Mouse (Mus musculus) liver, embryonic 12.5 days (tissue): ENCODE measurements at regions not wholly inside any gene's neighbourhood (a gene's known extent, or its start where the extent isn't known, plus 50 kb on each side); places are given as distances from the start of the nearest gene placed in this dataset.

Experiments
- ATAC-seq: fragments of 200-750 bp; cut with Nextera tagmentation; 2 replicates; pipeline ENCODE4 v1.8.0; 2017; ENCODE audit warnings: moderate number of reproducible peaks, mild to moderate bottlenecking, moderate library complexity
- H3K27ac ChIP-seq: fragments of 300-500 bp; sonication (generic); 2 replicates; pipeline ENCODE4 v1.5.1; 2016; ENCODE audit warnings: mild to moderate bottlenecking
- H3K27me3 ChIP-seq: fragments of 300-500 bp; sonication (generic); replicated peaks from 2 replicates; pipeline ENCODE4 v1.6.1; 2016; ENCODE audit warnings: mild to moderate bottlenecking, moderate library complexity
- H3K36me3 ChIP-seq: fragments of 300-500 bp; sonication (generic); 2 replicates; pipeline ENCODE4 v1.6.1; 2016; ENCODE audit warnings: mild to moderate bottlenecking, moderate library complexity
- H3K4me1 ChIP-seq: fragments of 300-500 bp; sonication (generic); 2 replicates; pipeline ENCODE4 v1.6.1; 2016
- H3K4me2 ChIP-seq: fragments of 300-500 bp; sonication (generic); 2 replicates; pipeline ENCODE4 v1.6.1; 2016; ENCODE audit warnings: mild to moderate bottlenecking, moderate library complexity
- H3K4me3 ChIP-seq: fragments of 300-500 bp; sonication (generic); 2 replicates; pipeline ENCODE4 v1.5.1; 2016; ENCODE audit warnings: mild to moderate bottlenecking, moderate library complexity
- H3K9ac ChIP-seq: fragments of 300-500 bp; sonication (generic); 2 replicates; pipeline ENCODE4 v1.6.1; 2016; ENCODE audit warnings: mild to moderate bottlenecking, moderate library complexity
- H3K9me3 ChIP-seq: fragments of 300-500 bp; sonication (generic); replicated peaks from 2 replicates; pipeline ENCODE4 v1.6.1; 2016; ENCODE audit warnings: mild to moderate bottlenecking, moderate library complexity
- WGBS: fragments of 180-500 bp; shearing (Covaris S2); methylation state at CpG from one replicate; pipeline ENCODE4 v1.1.7; 2016; ENCODE audit not compliant: insufficient replicate concordance; 5-methylcytosine and 5-hydroxymethylcytosine counted together

- ATAC-seq = no peak
These were observed 198.0 kb upstream of the Klf3 start for GRCm38 (mm10) chr5:64605171-64605570.

DNA sequence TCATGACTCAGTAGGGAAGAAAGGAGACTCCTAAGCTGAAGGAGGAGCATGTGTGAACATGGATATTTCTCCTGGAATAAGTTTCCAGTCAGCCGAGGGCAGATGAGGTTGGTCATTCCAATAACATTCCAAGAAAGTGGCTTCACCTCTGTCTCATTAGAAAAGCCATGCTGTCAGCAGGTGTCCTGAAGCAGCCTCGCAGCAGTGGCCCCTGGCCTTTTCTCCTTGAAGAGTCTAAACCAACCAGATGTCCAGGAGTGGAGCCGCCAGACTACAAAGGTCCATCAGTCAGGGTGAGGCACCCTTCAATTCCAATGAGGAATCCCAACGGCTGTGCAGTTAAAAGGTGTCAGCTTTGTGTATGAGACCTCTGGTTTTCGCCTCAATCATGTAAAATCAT is 197.2 kb upstream of the Klf3 start:
- H3K36me3 ChIP-seq = no peaks in the 10 kb centered on the region
- H3K9ac ChIP-seq = no peak overlapping the region
- no peak overlapping the region for H3K4me2 ChIP-seq
- H3K9me3 ChIP-seq = no peaks in the 10 kb centered on the region
- H3K4me3 ChIP-seq = no peak overlapping the region
- no peak for ATAC-seq
- H3K27ac ChIP-seq = no peak overlapping the region
- peaks cover 49% of the 10 kb centered on the region for H3K4me1 ChIP-seq
- 72% methylated on average over 5 of the region's 5 CpGs for WGBS
- H3K27me3 ChIP-seq = no peaks in the 10 kb centered on the region

More at GRCm38 (mm10) chr5:64605171-64605570, 198.0 kb upstream of the Klf3 start:
- Histone ChIP-seq H3K27me3 (no peaks in the 10 kb centered on the region), H3K27ac (no peak overlapping the region), H3K9me3 (no peaks in the 10 kb centered on the region), H3K4me1 (peaks cover 49% of the 10 kb centered on the region), H3K9ac (no peak overlapping the region), H3K4me2 (no peak overlapping the region), H3K36me3 (no peaks in the 10 kb centered on the region), H3K4me3 (no peak overlapping the region)

GRCm38 (mm10) chr5:64609378-64610087 is 193.7 kb upstream of the Klf3 start:
- no peaks in the 10 kb centered on the region for H3K27me3 ChIP-seq
- ATAC-seq = peak; percentile 63
- WGBS = 44% methylated on average over 3 of the region's 3 CpGs

DNA sequence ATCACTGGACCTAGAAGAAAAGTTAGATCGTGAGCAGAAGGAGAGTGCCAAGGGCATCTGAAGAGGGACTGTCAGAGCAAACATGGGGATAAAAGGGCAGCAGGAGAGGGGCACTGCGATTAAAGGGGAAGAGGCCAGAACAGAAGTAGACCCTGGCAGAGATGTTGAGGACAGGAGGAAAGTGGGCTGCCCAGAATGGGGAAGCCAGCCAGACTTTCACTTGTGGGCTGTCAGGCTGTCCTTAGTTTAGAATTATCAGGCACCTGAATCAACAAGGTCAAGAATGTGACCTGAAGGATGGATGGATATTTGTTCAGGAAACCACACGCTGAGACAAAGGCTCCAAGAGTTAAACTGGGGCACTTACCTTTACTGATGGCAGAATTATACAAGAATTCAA is 193.0 kb upstream of the Klf3 start:
- peak; percentile 2; the same call in 1 of the 2 replicates for ATAC-seq
- H3K4me2 ChIP-seq = peak overlapping the region; percentile 39
- peak overlapping the region; percentile 33; the same call in 1 of the 2 replicates for H3K9ac ChIP-seq
- peaks cover 27% of the 10 kb centered on the region for H3K4me1 ChIP-seq
- H3K4me3 ChIP-seq = no peak overlapping the region
- no peaks in the 10 kb centered on the region for H3K9me3 ChIP-seq
- peak overlapping the region; percentile 62 for H3K27ac ChIP-seq
- no peaks in the 10 kb centered on the region for H3K27me3 ChIP-seq
- 24% methylated on average over 3 of the region's 3 CpGs for WGBS
- no peaks in the 10 kb centered on the region for H3K36me3 ChIP-seq

More at GRCm38 (mm10) chr5:64609378-64610087, 193.7 kb upstream of the Klf3 start:
- H3K36me3 ChIP-seq = no peaks in the 10 kb centered on the region
- H3K27ac ChIP-seq = peak overlapping the region; percentile 62
- H3K4me2 ChIP-seq = peak overlapping the region; percentile 39
- peak overlapping the region; percentile 33; the same call in 1 of the 2 replicates for H3K9ac ChIP-seq
- no peaks in the 10 kb centered on the region for H3K9me3 ChIP-seq
- H3K4me3 ChIP-seq = no peak overlapping the region
- H3K4me1 ChIP-seq = peaks cover 27% of the 10 kb centered on the region

- Histone ChIP-seq H3K4me1 (peaks cover 27% of the 10 kb centered on the region), H3K9me3 (no peaks in the 10 kb centered on the region), H3K36me3 (no peaks in the 10 kb centered on the region), H3K4me2 (peak overlapping the region; percentile 39), H3K27me3 (no peaks in the 10 kb centered on the region), H3K9ac (peak overlapping the region; percentile 33; the same call in 1 of the 2 replicates), H3K27ac (peak overlapping the region; percentile 62), H3K4me3 (no peak overlapping the region)
- WGBS = 25% methylated on average over 12 of the region's 13 CpGs
- peak; percentile 82 for ATAC-seq
These were observed 192.4 kb upstream of the Klf3 start for GRCm38 (mm10) chr5:64610562-64611405.

DNA sequence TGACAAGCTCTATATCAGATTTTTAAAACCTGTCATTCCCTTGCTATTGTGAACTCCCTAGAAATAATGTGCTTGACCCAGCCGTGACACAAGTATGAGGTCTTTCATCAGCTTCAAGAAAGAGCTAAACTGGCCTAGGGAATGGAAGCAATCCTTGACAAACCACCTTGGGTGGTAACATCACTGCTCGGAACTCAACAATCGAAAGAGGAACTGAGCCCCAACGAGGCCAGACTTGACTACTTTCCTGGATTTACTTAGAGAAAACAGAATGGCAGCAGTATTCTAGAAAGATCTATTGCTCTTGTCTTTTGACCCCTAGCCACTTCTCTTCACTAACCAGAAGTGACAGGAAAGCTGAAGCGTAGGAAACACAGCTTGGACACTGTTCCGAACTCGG is 191.2 kb upstream of the Klf3 start:
- no peaks in the 10 kb centered on the region for H3K36me3 ChIP-seq
- H3K4me2 ChIP-seq = no peak overlapping the region
- H3K9me3 ChIP-seq = no peaks in the 10 kb centered on the region
- H3K4me1 ChIP-seq = peaks cover 27% of the 10 kb centered on the region
- 69% methylated on average over 7 of the region's 7 CpGs for whole genome bisulfite sequencing
- no peak overlapping the region for H3K4me3 ChIP-seq
- ATAC-seq = no peak
- no peak overlapping the region for H3K27ac ChIP-seq
- no peak overlapping the region for H3K9ac ChIP-seq
- H3K27me3 ChIP-seq = no peaks in the 10 kb centered on the region

- no peak for ATAC-seq
- Histone ChIP-seq H3K27ac (no peak overlapping the region), H3K4me3 (no peak overlapping the region), H3K4me2 (no peak overlapping the region), H3K9ac (no peak overlapping the region), H3K4me1 (peaks cover 25% of the 10 kb centered on the region), H3K9me3 (no peaks in the 10 kb centered on the region), H3K27me3 (no peaks in the 10 kb centered on the region), H3K36me3 (no peaks in the 10 kb centered on the region)
- 88% methylated on average over 3 of the region's 3 CpGs for WGBS
These were observed 189.5 kb upstream of the Klf3 start for GRCm38 (mm10) chr5:64613696-64614095.

- no peaks in the 10 kb centered on the region for H3K36me3 ChIP-seq
- no peaks in the 10 kb centered on the region for H3K27me3 ChIP-seq
- H3K9ac ChIP-seq = no peak overlapping the region
- H3K4me3 ChIP-seq = no peak overlapping the region
- no peak overlapping the region for H3K27ac ChIP-seq
- H3K4me1 ChIP-seq = peaks cover 12% of the 10 kb centered on the region
- WGBS = 73% methylated on average over 5 of the region's 5 CpGs
- no peaks in the 10 kb centered on the region for H3K9me3 ChIP-seq
- no peak overlapping the region for H3K4me2 ChIP-seq
- no peak for ATAC-seq
These were observed 185.1 kb upstream of the Klf3 start for GRCm38 (mm10) chr5:64618126-64618525.

GRCm38 (mm10) chr5:64619752-64620151 is 183.4 kb upstream of the Klf3 start:
- WGBS = 76% methylated on average over 5 of the region's 5 CpGs
- H3K27me3 ChIP-seq = peaks cover 6% of the 10 kb centered on the region; the same call in 1 of the 2 replicates
- no peak for ATAC-seq

DNA sequence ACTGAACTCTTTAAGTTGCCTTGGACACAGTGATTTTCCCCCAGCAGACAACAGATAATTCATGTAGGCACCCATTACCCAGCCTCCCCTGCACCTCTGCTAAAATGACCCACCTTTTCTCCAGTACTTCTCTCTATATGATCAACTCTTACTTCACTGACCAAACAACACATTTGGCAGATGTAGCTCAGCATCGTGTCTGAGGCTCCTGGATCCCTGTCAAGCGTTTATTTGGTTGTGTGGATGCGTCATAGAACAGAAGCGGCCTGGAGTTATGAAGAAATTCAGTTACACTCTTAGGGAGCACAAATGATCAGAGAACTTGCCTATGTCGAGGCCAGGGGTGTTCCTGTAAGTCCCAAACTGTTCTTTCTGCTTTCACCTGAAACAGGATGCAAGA is 182.5 kb upstream of the Klf3 start:
- WGBS = 69% methylated on average over 5 of the region's 5 CpGs
- no peaks in the 10 kb centered on the region for H3K36me3 ChIP-seq

More at GRCm38 (mm10) chr5:64619752-64620151, 183.4 kb upstream of the Klf3 start:
- Histone ChIP-seq H3K27ac (no peak overlapping the region), H3K4me1 (peaks cover 20% of the 10 kb centered on the region), H3K4me2 (no peak overlapping the region), H3K9ac (no peak overlapping the region), H3K36me3 (no peaks in the 10 kb centered on the region), H3K9me3 (no peaks in the 10 kb centered on the region), H3K4me3 (no peak overlapping the region)

GRCm38 (mm10) chr5:64621386-64621785 is 181.8 kb upstream of the Klf3 start:
- H3K9ac ChIP-seq = no peak overlapping the region
- H3K27me3 ChIP-seq = peaks cover 18% of the 10 kb centered on the region
- no peaks in the 10 kb centered on the region for H3K9me3 ChIP-seq
- H3K4me2 ChIP-seq = no peak overlapping the region
- no peak for ATAC-seq
- peaks cover 33% of the 10 kb centered on the region for H3K4me1 ChIP-seq
- WGBS = 72% methylated on average over 1 of the region's 1 CpGs
- no peaks in the 10 kb centered on the region for H3K36me3 ChIP-seq
- no peak overlapping the region for H3K4me3 ChIP-seq
- no peak overlapping the region for H3K27ac ChIP-seq

More for the DNA sequence above, 182.5 kb upstream of the Klf3 start:
- no peak for ATAC-seq
- Histone ChIP-seq H3K4me1 (peaks cover 26% of the 10 kb centered on the region), H3K27ac (no peak overlapping the region), H3K4me2 (no peak overlapping the region), H3K9me3 (no peaks in the 10 kb centered on the region), H3K27me3 (peaks cover 11% of the 10 kb centered on the region), H3K9ac (no peak overlapping the region), H3K4me3 (no peak overlapping the region)

DNA sequence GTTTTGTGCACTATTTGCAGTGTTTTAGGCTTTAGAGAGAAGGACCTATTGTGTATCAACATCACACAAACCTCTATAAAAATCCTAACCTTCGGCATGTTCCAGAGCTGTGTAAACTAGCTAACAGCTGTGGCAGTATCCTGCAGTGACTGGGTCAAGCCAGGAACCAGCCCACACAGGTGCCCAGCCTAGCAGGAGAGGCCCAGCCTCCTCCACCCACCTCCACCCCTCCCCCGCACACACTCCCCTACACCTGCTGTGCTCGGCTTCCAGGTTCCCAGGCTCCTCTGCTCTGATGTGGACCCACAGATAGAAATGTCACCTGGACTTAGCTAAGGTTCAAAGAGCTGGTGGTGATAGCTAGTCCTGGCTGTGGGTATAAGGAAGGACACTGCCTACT is 179.5 kb upstream of the Klf3 start:
- no peaks in the 10 kb centered on the region for H3K36me3 ChIP-seq
- H3K4me3 ChIP-seq = no peak overlapping the region
- no peak overlapping the region for H3K4me2 ChIP-seq
- WGBS = 70% methylated on average over 3 of the region's 3 CpGs
- peaks cover 31% of the 10 kb centered on the region for H3K27me3 ChIP-seq
- ATAC-seq = peak; percentile 62
- H3K9me3 ChIP-seq = no peaks in the 10 kb centered on the region
- no peak overlapping the region for H3K9ac ChIP-seq
- H3K27ac ChIP-seq = peak overlapping the region; percentile 12; the same call in 1 of the 2 replicates
- H3K4me1 ChIP-seq = peaks cover 37% of the 10 kb centered on the region
